Mouse (Mus musculus): ENCODE data around the gene Nceh1. TPM values are rescaled to one million over a fixed set of nuclear protein-coding genes. Genes with fewer than 3 reads are reported as not detected.

The Nceh1 gene
- total and polyA plus RNA-seq, 3 experiments: 8.2 to 9.3 TPM; not detected in 1

DNA sequence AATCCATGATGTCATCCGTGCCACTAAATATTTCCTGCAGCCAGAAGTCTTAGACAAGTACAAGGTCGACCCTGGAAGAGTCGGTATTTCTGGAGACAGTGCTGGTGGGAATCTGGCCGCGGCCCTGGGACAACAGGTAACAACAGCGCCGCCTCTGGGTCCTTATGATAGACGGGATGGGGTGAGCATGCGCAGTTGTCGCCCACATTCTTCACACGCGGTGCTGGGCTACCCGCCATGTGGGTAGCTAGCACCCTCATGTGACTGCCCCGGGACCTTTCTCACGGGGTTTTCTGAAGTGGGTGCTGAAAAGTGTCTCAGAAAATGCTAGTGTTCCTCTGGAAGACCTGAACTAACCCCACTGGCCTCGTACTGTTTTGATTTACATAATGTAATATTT is 56.8 kb downstream of the Nceh1 start:
- Histone ChIP-seq H3K9ac (ENCODE audit: control insufficient read depth, low read depth, low read length, poor library complexity, severe bottlenecking) (no peak overlapping the region), H3K4me1 (ENCODE audit: control insufficient read depth in 1 of 2, insufficient read depth in 2 of 2, low read length in 2 of 2) (0 out of 4 replicates have a peak, but pooled peaks cover 0 to 2% of the 10 kb centered on the region in 2 experiments), H3K4me3 (ENCODE audit: control insufficient read depth in 1 of 2, insufficient read depth in 1 of 2, low read depth in 2 of 2, low read length in 2 of 2) (no peak overlapping the region), H3K27ac (ENCODE audit: control insufficient read depth, low read depth, low read length) (no peak overlapping the region), H3K36me3 (ENCODE audit: control insufficient read depth in 1 of 2, insufficient read depth in 2 of 2, low read length in 2 of 2) (no peaks in the 10 kb centered on the region; a peak in 1 of 4 replicates), H3K79me2 (ENCODE audit: control insufficient read depth, insufficient read depth, low read length, poor library complexity) (no peaks in the 10 kb centered on the region), H3K27me3 (ENCODE audit: control insufficient read depth in 1 of 2, insufficient read depth in 2 of 2, low read length in 2 of 2) (no peaks in the 10 kb centered on the region), H3K9me3 (replicated peaks; ENCODE audit: insufficient read depth, low read length) (no peaks in the 10 kb centered on the region)
- DNase-seq (ENCODE audit: low read depth, low spot score): no peak
- TF ChIP-seq GABPA (IDR thresholded peaks at IDR 0.05; ENCODE audit: low read depth, low read length) (no peak), UBTF (IDR thresholded peaks at IDR 0.05; ENCODE audit: borderline replicate concordance, insufficient read depth, low read depth, low read length) (no peak), NRF1 (IDR thresholded peaks at IDR 0.05; ENCODE audit: insufficient read depth, low read depth, low read length, poor library complexity, severe bottlenecking) (no peak), KAT2A (conservative IDR thresholded peaks at IDR 0.05; ENCODE audit: low read depth, low read length) (no peak), TBP (IDR thresholded peaks at IDR 0.05; ENCODE audit: low read depth, low read length) (no peak), USF2 (IDR thresholded peaks at IDR 0.05; ENCODE audit: borderline replicate concordance in 1 of 2, insufficient read depth in 1 of 2, low read depth in 1 of 2, low read length in 2 of 2) (no peak), ETS1 (IDR thresholded peaks at IDR 0.05; ENCODE audit: low read depth, low read length) (no peak)

- H3K27me3 ChIP-seq (ENCODE audit: control insufficient read depth in 1 of 2, insufficient read depth in 2 of 2, low read length in 2 of 2): no peaks in the 10 kb centered on the region
- TF ChIP-seq ELF1 (IDR thresholded peaks at IDR 0.05; ENCODE audit: low read depth, low read length) (no peak), CTCF (IDR thresholded peaks at IDR 0.05 in 2 of 3, conservative IDR thresholded peaks at IDR 0.05 in 1 of 3; ENCODE audit: control insufficient read depth in 1 of 3, insufficient read depth in 1 of 3, low read depth in 2 of 3, low read length in 3 of 3, poor library complexity in 1 of 3, severe bottlenecking in 1 of 3) (no peak), MAX (IDR thresholded peaks at IDR 0.05; ENCODE audit: low read length) (no peak)
- no peak overlapping the region for H3K27ac ChIP-seq (ENCODE audit: control insufficient read depth, low read depth, low read length)
- H3K4me3 ChIP-seq (ENCODE audit: control insufficient read depth in 1 of 2, insufficient read depth in 1 of 2, low read depth in 2 of 2, low read length in 2 of 2): no peak overlapping the region
- DNase-seq (ENCODE audit: low read depth, low spot score): no peak
- no peaks in the 10 kb centered on the region for H3K4me1 ChIP-seq (ENCODE audit: control insufficient read depth in 1 of 2, insufficient read depth in 2 of 2, low read length in 2 of 2)
- H3K9ac ChIP-seq (ENCODE audit: control insufficient read depth, low read depth, low read length, poor library complexity, severe bottlenecking): no peak overlapping the region
- no peaks in the 10 kb centered on the region for H3K9me3 ChIP-seq (replicated peaks; ENCODE audit: insufficient read depth, low read length)
- no peaks in the 10 kb centered on the region; a peak in 1 of 4 replicates for H3K36me3 ChIP-seq (ENCODE audit: control insufficient read depth in 1 of 2, insufficient read depth in 2 of 2, low read length in 2 of 2)
- H3K79me2 ChIP-seq (ENCODE audit: control insufficient read depth, insufficient read depth, low read length, poor library complexity): no peaks in the 10 kb centered on the region
Observed at GRCm38 (mm10) chr3:27241864-27242263, 59.1 kb downstream of the Nceh1 start.

DNA sequence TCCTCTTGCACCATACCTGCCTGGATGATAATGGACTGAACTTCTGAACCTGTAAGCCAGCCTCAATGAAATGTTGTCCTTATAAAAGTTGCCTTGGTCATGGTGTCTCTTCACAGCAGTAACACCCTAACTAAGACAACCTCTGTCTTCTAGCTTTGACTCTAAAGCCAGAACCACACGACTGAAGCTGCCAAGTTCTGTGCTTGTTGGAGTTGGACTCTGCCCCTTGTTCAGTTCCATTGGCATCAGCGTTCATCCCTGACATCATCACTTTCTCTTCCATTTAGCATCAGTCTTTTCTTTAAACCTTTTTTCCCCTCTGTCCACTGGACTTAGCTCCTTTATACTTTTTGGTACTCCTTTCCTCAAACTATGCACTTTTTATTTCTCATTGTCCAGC is 63.4 kb downstream of the Nceh1 start:
- no peak for TF ChIP-seq KAT2A (conservative IDR thresholded peaks at IDR 0.05; ENCODE audit: low read depth, low read length)
- TF ChIP-seq TBP (IDR thresholded peaks at IDR 0.05; ENCODE audit: low read depth, low read length): no peak
- TF ChIP-seq TCF12 (IDR thresholded peaks at IDR 0.05; ENCODE audit: low read depth, low read length): no peak
- no peak for TF ChIP-seq USF1 (IDR thresholded peaks at IDR 0.05; ENCODE audit: low read depth, low read length)
- TF ChIP-seq GATA1 (IDR thresholded peaks at IDR 0.05; ENCODE audit: low read depth, low read length): no peak
- TF ChIP-seq USF2 (IDR thresholded peaks at IDR 0.05; ENCODE audit: borderline replicate concordance in 1 of 2, insufficient read depth in 1 of 2, low read depth in 1 of 2, low read length in 2 of 2): no peak
- TF ChIP-seq RAD21 (IDR thresholded peaks at IDR 0.05; ENCODE audit: low read depth, low read length): no peak
- no peak for TF ChIP-seq POLR2A (IDR thresholded peaks at IDR 0.05; ENCODE audit: control insufficient read depth in 1 of 2, insufficient read depth in 1 of 2, low read depth in 1 of 2, low read length in 2 of 2, poor library complexity in 1 of 2)
- TF ChIP-seq SMC3 (IDR thresholded peaks at IDR 0.05; ENCODE audit: low read depth, low read length): no peak
- TF ChIP-seq HCFC1 (IDR thresholded peaks at IDR 0.05; ENCODE audit: low read depth, low read length): no peak
- TF ChIP-seq SIN3A (IDR thresholded peaks at IDR 0.05; ENCODE audit: low read length): no peak
- TF ChIP-seq POLR2AphosphoS5 (IDR thresholded peaks at IDR 0.05; ENCODE audit: borderline replicate concordance, low read depth, low read length): no peak
- no peak for TF ChIP-seq ZC3H11A (IDR thresholded peaks at IDR 0.05; ENCODE audit: low read depth, low read length)
- TF ChIP-seq NRF1 (IDR thresholded peaks at IDR 0.05; ENCODE audit: insufficient read depth, low read depth, low read length, poor library complexity, severe bottlenecking): no peak
- TF ChIP-seq NELFE (IDR thresholded peaks at IDR 0.05; ENCODE audit: low read depth, low read length): no peak
- no peak for TF ChIP-seq MEF2A (IDR thresholded peaks at IDR 0.05; ENCODE audit: extremely low read depth, insufficient replicate concordance, low read depth, low read length, poor library complexity, severe bottlenecking)
- TF ChIP-seq CHD2 (IDR thresholded peaks at IDR 0.05; ENCODE audit: low read length): no peak
- no peak for TF ChIP-seq MYB (IDR thresholded peaks at IDR 0.05; ENCODE audit: low read depth, low read length)
- TF ChIP-seq CHD1 (IDR thresholded peaks at IDR 0.05; ENCODE audit: low read depth, low read length): no peak
- Histone ChIP-seq H3K36me3 (ENCODE audit: control insufficient read depth in 1 of 2, insufficient read depth in 2 of 2, low read length in 2 of 2) (no peaks in the 10 kb centered on the region; a peak in 1 of 4 replicates), H3K9ac (ENCODE audit: control insufficient read depth, low read depth, low read length, poor library complexity, severe bottlenecking) (no peak overlapping the region), H3K79me2 (ENCODE audit: control insufficient read depth, insufficient read depth, low read length, poor library complexity) (no peaks in the 10 kb centered on the region), H3K9me3 (replicated peaks; ENCODE audit: insufficient read depth, low read length) (no peaks in the 10 kb centered on the region), H3K4me3 (ENCODE audit: control insufficient read depth in 1 of 2, insufficient read depth in 1 of 2, low read depth in 2 of 2, low read length in 2 of 2) (no peak overlapping the region), H3K4me1 (ENCODE audit: control insufficient read depth in 1 of 2, insufficient read depth in 2 of 2, low read length in 2 of 2) (no peaks in the 10 kb centered on the region), H3K27me3 (ENCODE audit: control insufficient read depth in 1 of 2, insufficient read depth in 2 of 2, low read length in 2 of 2) (no peaks in the 10 kb centered on the region), H3K27ac (ENCODE audit: control insufficient read depth, low read depth, low read length) (no peak overlapping the region)
- no peak for DNase-seq (ENCODE audit: low read depth, low spot score)

Data from MEL (cell line).